Mouse (Mus musculus) myocyte (in vitro differentiated cells): Measurements from ENCODE around the gene Fga. TPM values are rescaled to one million over a fixed set of nuclear protein-coding genes. Genes with fewer than 3 reads are reported as not detected.

Experiments used
- H3K27me3 ChIP-seq: one replicate; pipeline ENCODE4 v1.6.1; 2011; ENCODE audit not compliant: control insufficient read depth, insufficient read depth, insufficient read length
- H3K36me3 ChIP-seq: one replicate; pipeline ENCODE4 v1.6.1; 2011; ENCODE audit not compliant: control insufficient read depth, insufficient read depth
- H3K4me2 ChIP-seq: one replicate; pipeline ENCODE4 v1.6.1; 2011; ENCODE audit warnings: low read depth, control low read depth
- H3K4me3 ChIP-seq: one replicate; pipeline ENCODE4 v1.5.1; 2011; ENCODE audit warnings: mild to moderate bottlenecking, control low read depth, moderate library complexity
- H3K79me2 ChIP-seq: one replicate; pipeline ENCODE4 v1.6.1; 2011; ENCODE audit not compliant: control insufficient read depth, insufficient read depth
- H3ac ChIP-seq: one replicate; pipeline ENCODE4 v1.6.1; 2011; ENCODE audit not compliant: control insufficient read depth, insufficient read length
- CEBPB ChIP-seq: IDR thresholded peaks from 2 replicates; pipeline ENCODE4 v1.6.1; 2011; ENCODE audit warnings: mild to moderate bottlenecking, moderate library complexity; ENCODE audit not compliant: poor library complexity, insufficient read depth, severe bottlenecking
- E2F4 ChIP-seq: IDR thresholded peaks from one replicate; pipeline ENCODE4 v1.6.1; 2011; ENCODE audit warnings: mild to moderate bottlenecking, control low read depth, moderate library complexity; ENCODE audit not compliant: insufficient read depth
- MAX ChIP-seq: IDR thresholded peaks from one replicate; pipeline ENCODE4 v1.6.1; 2011; ENCODE audit warnings: low read depth, mild to moderate bottlenecking, control low read depth
- MYOD1 ChIP-seq, 3 experiments: IDR thresholded peaks; one replicate each; pipeline ENCODE4 v1.6.1; 2011; ENCODE audit warnings: control low read depth in 2 of 3, low read depth in 2 of 3, mild to moderate bottlenecking in 2 of 3, moderate library complexity in 1 of 3; ENCODE audit not compliant: insufficient read length in 2 of 3, control insufficient read depth in 1 of 3
- MYOG ChIP-seq, 3 experiments: IDR thresholded peaks; one replicate each; pipeline ENCODE4 v1.6.1; 2011; ENCODE audit warnings: control low read depth in 2 of 3, low read depth in 2 of 3, mild to moderate bottlenecking in 2 of 3; ENCODE audit not compliant: insufficient read length in 2 of 3, control insufficient read depth in 1 of 3, insufficient read depth in 1 of 3
- POLR2A ChIP-seq: IDR thresholded peaks from one replicate; pipeline ENCODE4 v1.6.1; 2011; ENCODE audit warnings: low read depth, mild to moderate bottlenecking, control low read depth, moderate library complexity; ENCODE audit not compliant: insufficient read length
- POLR2AphosphoS2 ChIP-seq: IDR thresholded peaks from one replicate; pipeline ENCODE4 v1.6.1; 2011; ENCODE audit warnings: low read depth, control low read depth; ENCODE audit not compliant: insufficient read length
- REST ChIP-seq: IDR thresholded peaks from one replicate; pipeline ENCODE4 v1.6.1; 2011; ENCODE audit warnings: mild to moderate bottlenecking, control low read depth, moderate library complexity; ENCODE audit not compliant: insufficient read depth, insufficient read length
- SRF ChIP-seq: IDR thresholded peaks from one replicate; pipeline ENCODE4 v1.6.1; 2011; ENCODE audit warnings: low read depth; ENCODE audit not compliant: control insufficient read depth, insufficient read length
- TCF12 ChIP-seq: IDR thresholded peaks from one replicate; pipeline ENCODE4 v1.6.1; 2011; ENCODE audit warnings: mild to moderate bottlenecking, control low read depth; ENCODE audit not compliant: poor library complexity, insufficient read depth, severe bottlenecking
- TCF3 ChIP-seq: IDR thresholded peaks from one replicate; pipeline ENCODE4 v1.6.1; 2011; ENCODE audit warnings: low read depth, control low read depth; ENCODE audit not compliant: insufficient read length
- USF1 ChIP-seq: IDR thresholded peaks from one replicate; pipeline ENCODE4 v1.6.1; 2011; ENCODE audit warnings: low read depth, mild to moderate bottlenecking, control low read depth, moderate library complexity
- polyA plus RNA-seq: library from polyadenylated mRNA; unstranded; fragments of >200 nt; fragmentation: generic; extraction: Trizol; gene quantifications from one replicate; pipeline ENCODE4 v1.2.1, GENCODE M21; 2012; ENCODE audit warnings: missing spikeins

Fga gene
- polyA plus RNA-seq, 1 experiment = not detected

GRCm38 (mm10) chr3:82992956-82993355 lies 32.9 kb upstream of the Fga start:
- TF ChIP-seq TCF12 (no peak), CEBPB (no peak), MYOD1 (IDR thresholded peaks at IDR 0.05; ENCODE audit: control insufficient read depth in 1 of 3, insufficient read length in 2 of 3, low read depth in 2 of 3) (no peak), USF1 (no peak), MYOG (IDR thresholded peaks at IDR 0.05; ENCODE audit: control insufficient read depth in 1 of 3, insufficient read depth in 1 of 3, insufficient read length in 2 of 3, low read depth in 2 of 3) (no peak), REST (no peak)
- no peaks in the 10 kb centered on the region for H3K36me3 ChIP-seq
- H3ac ChIP-seq = no peak overlapping the region
- H3K4me3 ChIP-seq = no peak overlapping the region
- no peak overlapping the region for H3K4me2 ChIP-seq
- no peaks in the 10 kb centered on the region for H3K79me2 ChIP-seq
- peaks cover 17% of the 10 kb centered on the region for H3K27me3 ChIP-seq

- Histone ChIP-seq H3K4me3 (no peak overlapping the region), H3K27me3 (peaks cover 17% of the 10 kb centered on the region), H3ac (no peak overlapping the region), H3K36me3 (no peaks in the 10 kb centered on the region), H3K79me2 (no peaks in the 10 kb centered on the region), H3K4me2 (no peak overlapping the region)
- TF ChIP-seq POLR2AphosphoS2 (no peak), SRF (no peak), E2F4 (no peak), TCF12 (no peak), CEBPB (no peak), MYOD1 (IDR thresholded peaks at IDR 0.05; ENCODE audit: control insufficient read depth in 1 of 3, insufficient read length in 2 of 3, low read depth in 2 of 3) (no peak), REST (no peak), MAX (no peak), POLR2A (no peak), TCF3 (no peak), USF1 (no peak), MYOG (IDR thresholded peaks at IDR 0.05; ENCODE audit: control insufficient read depth in 1 of 3, insufficient read depth in 1 of 3, insufficient read length in 2 of 3, low read depth in 2 of 3) (no peak)
Measured at GRCm38 (mm10) chr3:82995368-82995767, 30.5 kb upstream of the Fga start.

GRCm38 (mm10) chr3:82996656-82997055 lies 29.2 kb upstream of the Fga start:
- Histone ChIP-seq H3ac (no peak overlapping the region), H3K4me3 (no peak overlapping the region), H3K4me2 (no peak overlapping the region), H3K36me3 (no peaks in the 10 kb centered on the region), H3K27me3 (peaks cover 17% of the 10 kb centered on the region), H3K79me2 (no peaks in the 10 kb centered on the region)
- no peak for TF ChIP-seq POLR2A
- no peak for TF ChIP-seq REST
- TF ChIP-seq CEBPB = no peak
- no peak for TF ChIP-seq TCF12
- no peak for TF ChIP-seq MYOD1 (IDR thresholded peaks at IDR 0.05; ENCODE audit: control insufficient read depth in 1 of 3, insufficient read length in 2 of 3, low read depth in 2 of 3)
- no peak for TF ChIP-seq SRF
- no peak for TF ChIP-seq MYOG (IDR thresholded peaks at IDR 0.05; ENCODE audit: control insufficient read depth in 1 of 3, insufficient read depth in 1 of 3, insufficient read length in 2 of 3, low read depth in 2 of 3)

GRCm38 (mm10) chr3:82998772-82999463 lies 27.0 kb upstream of the Fga start:
- no peaks in the 10 kb centered on the region for H3K79me2 ChIP-seq
- peaks cover 15% of the 10 kb centered on the region for H3K27me3 ChIP-seq
- H3ac ChIP-seq = no peak overlapping the region
- H3K4me2 ChIP-seq = no peak overlapping the region
- no peaks in the 10 kb centered on the region for H3K36me3 ChIP-seq
- H3K4me3 ChIP-seq = no peak overlapping the region
- TF ChIP-seq MAX (no peak), TCF12 (no peak), TCF3 (no peak), E2F4 (no peak), POLR2A (no peak), MYOD1 (IDR thresholded peaks at IDR 0.05; ENCODE audit: control insufficient read depth in 1 of 3, insufficient read length in 2 of 3, low read depth in 2 of 3) (no peak), USF1 (no peak), MYOG (IDR thresholded peaks at IDR 0.05; ENCODE audit: control insufficient read depth in 1 of 3, insufficient read depth in 1 of 3, insufficient read length in 2 of 3, low read depth in 2 of 3) (no peak), CEBPB (no peak), POLR2AphosphoS2 (no peak), SRF (no peak), REST (no peak)

- Histone ChIP-seq H3K4me2 (no peak overlapping the region), H3K36me3 (no peaks in the 10 kb centered on the region), H3K27me3 (peaks cover 11% of the 10 kb centered on the region), H3K79me2 (no peaks in the 10 kb centered on the region), H3K4me3 (no peak overlapping the region), H3ac (no peak overlapping the region)
- no peak for TF ChIP-seq TCF12
- TF ChIP-seq MYOD1 (IDR thresholded peaks at IDR 0.05; ENCODE audit: control insufficient read depth in 1 of 3, insufficient read length in 2 of 3, low read depth in 2 of 3) = no peak
- no peak for TF ChIP-seq POLR2A
- no peak for TF ChIP-seq CEBPB
Measured at GRCm38 (mm10) chr3:82999995-83000394, 25.9 kb upstream of the Fga start.
